ENCODE assay signal across 13 mouse cellular contexts in the genomic region with DNA sequence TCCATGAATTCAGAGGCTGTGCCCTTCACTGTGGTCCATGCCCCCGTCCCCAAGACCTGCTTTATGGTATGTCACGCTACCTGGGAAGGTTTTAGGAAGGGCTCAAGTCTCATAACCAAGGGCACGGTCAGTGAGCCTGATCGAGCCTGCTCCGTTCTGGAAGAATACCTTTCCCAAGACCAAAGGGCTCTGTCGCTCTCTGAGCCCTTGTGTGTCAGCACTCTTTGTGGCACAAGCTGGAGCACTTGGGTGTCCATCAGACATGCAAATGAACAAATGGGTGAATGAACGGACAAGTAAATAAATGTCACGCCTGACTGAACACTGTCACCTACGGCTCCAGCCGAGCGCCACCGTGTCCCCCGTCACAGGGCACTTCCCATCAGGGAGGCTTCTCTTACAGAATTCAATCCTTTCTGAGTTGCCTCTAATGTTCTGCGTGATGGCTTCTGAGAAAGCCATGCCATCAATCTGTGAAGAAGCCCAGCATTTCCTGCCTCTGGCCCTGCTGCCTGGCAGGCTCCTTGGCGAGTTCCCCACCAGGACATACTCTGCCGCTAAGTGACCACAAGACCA.
"Had no signal": no experiment of that assay in that cellular context is flagged by ENCODE, and none has a peak within 500 bp of the region (broad histone marks: within the 10 kb centered on the region; RNA-seq: fewer than 3 reads in every experiment).

No protein-coding gene starts in this region.

- H3K4me2 ChIP-seq: limb, embryonic 12.5 days; liver, embryonic 13.5 days; lung, embryonic 15.5 days; midbrain, embryonic 13.5 days had no signal

- DNase-seq: layer of hippocampus, adult 9-11 months; liver; liver, embryonic 13.5 days; liver, postnatal 0 days; lung, postnatal 14 days; right cerebral cortex, adult 18-20 months; right cerebral cortex, postnatal 25 days; thymus, postnatal 4 days had no signal

- H3K36me3 ChIP-seq: limb, embryonic 12.5 days; liver, embryonic 13.5 days; lung, embryonic 15.5 days; midbrain, embryonic 13.5 days had no signal

- H3K4me1 ChIP-seq: liver, embryonic 13.5 days; lung, embryonic 15.5 days; megakaryocyte, embryonic 14.5 days had no signal

- H3K9ac ChIP-seq: limb, embryonic 12.5 days; liver, embryonic 13.5 days; liver, postnatal 0 days; lung, embryonic 15.5 days; midbrain, embryonic 13.5 days had no signal

- H3K27me3 ChIP-seq: liver, embryonic 13.5 days; megakaryocyte, embryonic 14.5 days had no signal

- ATAC-seq: liver, postnatal 0 days; midbrain, embryonic 13.5 days had no signal

- H3K27ac ChIP-seq: limb, embryonic 12.5 days; liver, embryonic 13.5 days; lung, embryonic 15.5 days; macrophage had no signal

- H3K9me3 ChIP-seq: limb, embryonic 12.5 days; lung, embryonic 15.5 days had no signal

- H3K4me3 ChIP-seq: limb, embryonic 12.5 days; liver, embryonic 13.5 days; lung, embryonic 15.5 days; megakaryocyte, embryonic 14.5 days; midbrain, embryonic 13.5 days had no signal
